15 mouse cellular contexts compared by ENCODE assay signal in the genomic region with DNA sequence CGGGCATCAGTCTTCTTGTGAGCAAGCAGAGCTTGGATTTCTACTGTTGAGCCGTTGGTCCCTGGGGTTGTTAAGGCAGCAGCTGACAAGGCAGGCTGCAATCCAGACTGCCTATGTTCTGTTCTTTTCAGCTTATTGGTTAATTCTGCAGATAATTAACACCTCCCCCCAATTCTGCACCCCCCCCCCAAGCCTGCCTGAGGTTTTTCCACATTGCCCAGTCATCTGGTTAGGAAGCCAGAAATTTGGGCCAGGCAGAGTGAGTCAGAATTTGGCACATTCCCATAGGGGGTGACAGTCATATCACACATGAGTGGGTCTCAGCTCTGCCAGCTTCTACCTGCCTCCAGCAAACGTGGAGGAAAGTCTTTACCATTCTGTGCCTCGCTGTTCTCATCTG. TPM values are rescaled to one million over a fixed set of nuclear protein-coding genes. Genes with fewer than 3 reads are reported as not detected.
DNase-seq lines count a peak whose midpoint lies in the region; ATAC-seq lines count a peak whose summit lies in the region.
"Had no signal": no experiment of that assay in that cellular context is flagged by ENCODE, and none has a peak within 500 bp of the region (broad histone marks: within the 10 kb centered on the region; RNA-seq: fewer than 3 reads in every experiment).

No protein-coding gene starts in this region.

- H3K9me3 ChIP-seq in hindbrain, embryonic 15.5 days: no peaks in the 10 kb centered on the region
- H3K9me3 ChIP-seq in hindbrain, embryonic 12.5 days (replicated peaks): no peaks in the 10 kb centered on the region
- H3K9me3 ChIP-seq in forebrain, embryonic 15.5 days: no peaks in the 10 kb centered on the region
- H3K9me3 ChIP-seq: heart, embryonic 13.5 days; intestine, embryonic 15.5 days; midbrain, embryonic 12.5 days had no signal

- H3K27ac ChIP-seq in hindbrain, embryonic 15.5 days (replicated peaks): no peak overlapping the region
- no peak overlapping the region for H3K27ac ChIP-seq in hindbrain, embryonic 12.5 days
- H3K27ac ChIP-seq in forebrain, embryonic 15.5 days (replicated peaks): no peak overlapping the region; the same call in 1 of the 2 replicates
- H3K27ac ChIP-seq: heart, embryonic 13.5 days; intestine, embryonic 15.5 days; midbrain, embryonic 12.5 days had no signal

- no peaks in the 10 kb centered on the region for H3K27me3 ChIP-seq in hindbrain, embryonic 15.5 days
- no peaks in the 10 kb centered on the region for H3K27me3 ChIP-seq in hindbrain, embryonic 12.5 days
- H3K27me3 ChIP-seq in forebrain, embryonic 15.5 days: no peaks in the 10 kb centered on the region
- H3K27me3 ChIP-seq: heart, embryonic 13.5 days; intestine, embryonic 15.5 days; midbrain, embryonic 12.5 days had no signal

- no peak overlapping the region for H3K4me2 ChIP-seq in hindbrain, embryonic 15.5 days
- no peak overlapping the region for H3K4me2 ChIP-seq in hindbrain, embryonic 12.5 days (replicated peaks)
- no peak overlapping the region for H3K4me2 ChIP-seq in forebrain, embryonic 15.5 days (replicated peaks)
- H3K4me2 ChIP-seq: heart, embryonic 13.5 days; intestine, embryonic 15.5 days; midbrain, embryonic 12.5 days had no signal

- H3K9ac ChIP-seq in hindbrain, embryonic 15.5 days: no peak overlapping the region
- no peak overlapping the region for H3K9ac ChIP-seq in hindbrain, embryonic 12.5 days
- no peak overlapping the region for H3K9ac ChIP-seq in forebrain, embryonic 15.5 days (replicated peaks)
- H3K9ac ChIP-seq: heart, embryonic 13.5 days; intestine, embryonic 15.5 days; midbrain, embryonic 12.5 days had no signal

- peak; percentile 54; the same call in 1 of the 2 replicates for ATAC-seq in hindbrain, embryonic 15.5 days (ENCODE audit: low FRiP score, low read depth)
- no peak for ATAC-seq in hindbrain, embryonic 12.5 days (ENCODE audit: low FRiP score)
- peak; percentile 86 for ATAC-seq in forebrain, embryonic 15.5 days (replicated peaks)
- ATAC-seq: intestine, embryonic 15.5 days had no signal

- peak; percentile 7 for DNase-seq in 416B (ENCODE audit: low read depth)
- peak; percentile 89 for DNase-seq in brain, adult 2 months (ENCODE audit: low read depth, low spot score)
- DNase-seq in yolk sac, embryonic 10.5 days (ENCODE audit: low spot score): no peak
- DNase-seq in lung, postnatal 25 days (ENCODE audit: low spot score): no peak
- no peak for DNase-seq in gastrocnemius, adult 18-20 months (ENCODE audit: low spot score)
- DNase-seq: lung, adult 18-20 months; thymus, postnatal 14 days had no signal

- WGBS in hindbrain, embryonic 15.5 days: 41% methylated on average over 4 of the region's 4 CpGs
- WGBS in hindbrain, embryonic 12.5 days: 65% methylated on average over 4 of the region's 4 CpGs
- 33% methylated on average over 4 of the region's 4 CpGs for WGBS in forebrain, embryonic 15.5 days

- H3K4me3 ChIP-seq in hindbrain, embryonic 15.5 days: no peak overlapping the region
- H3K4me3 ChIP-seq in hindbrain, embryonic 12.5 days: no peak overlapping the region
- no peak overlapping the region for H3K4me3 ChIP-seq in forebrain, embryonic 15.5 days
- H3K4me3 ChIP-seq: heart, embryonic 13.5 days; intestine, embryonic 15.5 days; midbrain, embryonic 12.5 days had no signal

- H3K36me3 ChIP-seq in hindbrain, embryonic 15.5 days: no peaks in the 10 kb centered on the region
- H3K36me3 ChIP-seq in hindbrain, embryonic 12.5 days: no peaks in the 10 kb centered on the region
- H3K36me3 ChIP-seq in forebrain, embryonic 15.5 days: no peaks in the 10 kb centered on the region
- H3K36me3 ChIP-seq: heart, embryonic 13.5 days; intestine, embryonic 15.5 days; midbrain, embryonic 12.5 days had no signal

- peaks cover 17% of the 10 kb centered on the region for H3K4me1 ChIP-seq in hindbrain, embryonic 15.5 days (replicated peaks)
- no peaks in the 10 kb centered on the region for H3K4me1 ChIP-seq in hindbrain, embryonic 12.5 days
- peaks cover 22% of the 10 kb centered on the region for H3K4me1 ChIP-seq in forebrain, embryonic 15.5 days
- H3K4me1 ChIP-seq: intestine, embryonic 15.5 days had no signal

RNA-seq across cellular contexts. Expression of a gene that starts 23.3 kb away (rescaled TPM):
- not detected in 2 replicates for polyA plus RNA-seq in hindbrain, embryonic 15.5 days (2015; fragmentation: Nextera tagmentation; extraction: Ambion mirVana)
- polyA plus RNA-seq in hindbrain, embryonic 12.5 days (2016; fragmentation: Nextera tagmentation; extraction: Ambion mirVana): not detected in 2 replicates
- polyA plus RNA-seq in forebrain, embryonic 15.5 days (2015; fragmentation: Nextera tagmentation; extraction: Ambion mirVana): not detected in 2 replicates
- 10 to 100 TPM in 1 of 2 experiments, under 1 TPM in 1; 0.48 to 13.2 TPM for total RNA-seq in gastrocnemius, adult 18-20 months (2021)
- total RNA-seq: left cerebral cortex, adult 8-10 months had no signal
- polyA plus RNA-seq: embryonic facial prominence, embryonic 11.5 days; heart, embryonic 13.5 days; intestine, embryonic 15.5 days; midbrain, embryonic 12.5 days had no signal

Comparison
In these comparisons a context has a peak if more than half of its experiments do, and no peak if none do; other contexts are left out.
1. DNase-seq: peak in 416B (single experiment) and brain, adult 2 months (single experiment); none in yolk sac, embryonic 10.5 days (single experiment), lung, postnatal 25 days (single experiment) and gastrocnemius, adult 18-20 months (single experiment).